Mouse (Mus musculus): ENCODE measurements around the gene Speer4f1.

DNA sequence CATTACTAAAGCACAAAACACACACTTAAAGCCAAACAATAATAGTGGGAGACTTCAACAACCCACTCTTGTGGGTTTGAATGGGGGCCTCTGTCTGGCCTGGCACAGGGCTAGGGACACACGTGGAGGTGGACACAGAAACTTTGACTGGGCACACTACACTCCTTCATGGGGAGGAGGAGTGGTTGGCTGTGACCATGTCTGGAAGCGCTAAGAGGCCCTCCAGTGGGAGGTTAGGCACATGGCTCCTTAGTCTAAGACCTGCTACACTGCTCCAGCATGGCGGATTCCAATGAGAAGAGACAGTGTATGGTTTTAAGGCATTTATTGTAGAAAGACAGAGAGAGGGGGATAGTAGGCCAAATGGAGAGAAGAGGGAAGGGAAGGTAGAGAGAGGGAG is 32.1 kb downstream of the Speer4f1 start:
- TF ChIP-seq CTCF (conservative IDR thresholded peaks at IDR 0.05 in 1 of 2, IDR thresholded peaks at IDR 0.05 in 1 of 2; ENCODE audit: low read depth in 2 of 2, low read length in 2 of 2) = peak in 1 of 2 experiments; percentile 36; a peak in 2 of 4 replicates
- no peak for TF ChIP-seq POLR2A (IDR thresholded peaks at IDR 0.05; ENCODE audit: low read depth, low read length)
- no peak for TF ChIP-seq ZC3H11A (IDR thresholded peaks at IDR 0.05; ENCODE audit: low read depth, low read length)
- TF ChIP-seq ZMIZ1 (IDR thresholded peaks at IDR 0.05; ENCODE audit: low read depth, low read length) = no peak
- TF ChIP-seq USF2 (conservative IDR thresholded peaks at IDR 0.05; ENCODE audit: low read depth, low read length) = no peak
- no peak for TF ChIP-seq MXI1 (IDR thresholded peaks at IDR 0.05; ENCODE audit: low read depth, low read length)

Data from CH12.LX (cell line).